Mouse (Mus musculus) cerebellum, adult 9-10 months (tissue): Measurements from ENCODE around the gene Tmem98.

Experiments
- DNase-seq: peaks from one replicate; pipeline ENCODE4 v3.0.0; 2022

The Tmem98 gene

GRCm38 (mm10) chr11:80791677-80792432, 18.1 kb upstream of the Tmem98 start:
- DNase-seq: no peak

- no peak for DNase-seq
Measured at GRCm38 (mm10) chr11:80793386-80793785, 16.6 kb upstream of the Tmem98 start.

- DNase-seq: no peak
Measured at GRCm38 (mm10) chr11:80794290-80794689, 15.7 kb upstream of the Tmem98 start.

- DNase-seq: no peak
Measured at GRCm38 (mm10) chr11:80795431-80795830, 14.5 kb upstream of the Tmem98 start.

GRCm38 (mm10) chr11:80799979-80800378, 10.0 kb upstream of the Tmem98 start:
- DNase-seq: no peak

GRCm38 (mm10) chr11:80802706-80803105, 7.3 kb upstream of the Tmem98 start:
- DNase-seq: no peak

GRCm38 (mm10) chr11:80808551-80809070, 1.4 kb upstream of the Tmem98 start:
- DNase-seq: no peak

GRCm38 (mm10) chr11:80809666-80809992, 346 bp upstream of the Tmem98 start:
- no peak for DNase-seq

- no peak for DNase-seq
Measured at GRCm38 (mm10) chr11:80811156-80811555, 1.2 kb downstream of the Tmem98 start.

GRCm38 (mm10) chr11:80815354-80815753, 5.4 kb downstream of the Tmem98 start:
- DNase-seq: no peak

GRCm38 (mm10) chr11:80818060-80818697, 8.2 kb downstream of the Tmem98 start:
- DNase-seq: peak; percentile 71

GRCm38 (mm10) chr11:80820085-80820484, 10.1 kb downstream of the Tmem98 start:
- DNase-seq: no peak

GRCm38 (mm10) chr11:80821296-80821695, 11.3 kb downstream of the Tmem98 start:
- peak; percentile 21 for DNase-seq

- DNase-seq: no peak
Measured at GRCm38 (mm10) chr11:80821794-80822193, 11.8 kb downstream of the Tmem98 start.

- no peak for DNase-seq
Measured at GRCm38 (mm10) chr11:80835395-80835794, 25.4 kb downstream of the Tmem98 start.

GRCm38 (mm10) chr11:80835841-80836240, 25.9 kb downstream of the Tmem98 start:
- no peak for DNase-seq

GRCm38 (mm10) chr11:80838724-80839123, 28.7 kb downstream of the Tmem98 start:
- DNase-seq: no peak

GRCm38 (mm10) chr11:80843435-80843834, 33.5 kb downstream of the Tmem98 start:
- DNase-seq: no peak

- DNase-seq: peak; percentile 27
Measured at GRCm38 (mm10) chr11:80845486-80845885, 35.5 kb downstream of the Tmem98 start.

- no peak for DNase-seq
Measured at GRCm38 (mm10) chr11:80846115-80846514, 36.1 kb downstream of the Tmem98 start.

- DNase-seq: no peak
Measured at GRCm38 (mm10) chr11:80848131-80848530, 38.2 kb downstream of the Tmem98 start.

- DNase-seq: no peak
Measured at GRCm38 (mm10) chr11:80851859-80852258, 41.9 kb downstream of the Tmem98 start.

- DNase-seq: no peak
Measured at GRCm38 (mm10) chr11:80853014-80853413, 43.0 kb downstream of the Tmem98 start.

- DNase-seq: no peak
Measured at GRCm38 (mm10) chr11:80854430-80854829, 44.5 kb downstream of the Tmem98 start.
